Mouse (Mus musculus) heart, embryonic 15.5 days (tissue): ENCODE data around the gene Cabin1. TPM values are rescaled to one million over a fixed set of nuclear protein-coding genes. Genes with fewer than 3 reads are reported as not detected.
"Not testable (repeated sequence)": the region's sequence is repeated elsewhere in the genome, so short reads cannot be mapped to it uniquely, and the experiment has no call there.

ENCODE experiments used
- ATAC-seq: fragments of 200-750 bp; cut with Nextera tagmentation; replicated peaks from 2 replicates; pipeline ENCODE4 v1.8.0; 2017; ENCODE audit warnings: low read depth, moderate TSS enrichment; ENCODE audit not compliant: insufficient number of reproducible peaks, insufficient read depth, low FRiP score
- H3K27ac ChIP-seq: fragments of 300-500 bp; sonication (generic); 2 replicates; pipeline ENCODE4 v1.5.1; 2015; ENCODE audit warnings: mild to moderate bottlenecking, inconsistent platforms
- H3K27me3 ChIP-seq: fragments of 300-500 bp; sonication (generic); 2 replicates; pipeline ENCODE4 v1.6.1; 2015; ENCODE audit warnings: inconsistent platforms
- H3K36me3 ChIP-seq: fragments of 300-500 bp; sonication (generic); 2 replicates; pipeline ENCODE4 v1.6.1; 2015; ENCODE audit warnings: mild to moderate bottlenecking, inconsistent platforms
- H3K4me1 ChIP-seq: fragments of 300-500 bp; sonication (generic); replicated peaks from 2 replicates; pipeline ENCODE4 v1.6.1; 2015; ENCODE audit warnings: inconsistent platforms
- H3K4me2 ChIP-seq: fragments of 300-500 bp; sonication (generic); 2 replicates; pipeline ENCODE4 v1.6.1; 2015; ENCODE audit warnings: inconsistent platforms, mild to moderate bottlenecking, moderate library complexity
- H3K4me3 ChIP-seq: fragments of 300-500 bp; sonication (generic); 2 replicates; pipeline ENCODE4 v1.5.1; 2015; ENCODE audit warnings: mild to moderate bottlenecking, inconsistent platforms
- H3K9ac ChIP-seq: fragments of 300-500 bp; sonication (generic); 2 replicates; pipeline ENCODE4 v1.6.1; 2015; ENCODE audit warnings: mild to moderate bottlenecking, inconsistent platforms
- H3K9me3 ChIP-seq: fragments of 300-500 bp; sonication (generic); replicated peaks from 2 replicates; pipeline ENCODE4 v1.6.1; 2016; ENCODE audit warnings: inconsistent platforms
- WGBS: fragments of 180-500 bp; shearing (Covaris S2); methylation state at CpG from one replicate; pipeline ENCODE4 v1.1.7; 2015; ENCODE audit warnings: mixed read lengths; 5-methylcytosine and 5-hydroxymethylcytosine counted together
- polyA plus RNA-seq: library from polyadenylated mRNA; unstranded; fragments of >200 nt; fragmentation: Nextera tagmentation; extraction: Ambion mirVana; gene quantifications from 2 replicates; pipeline ENCODE4 v1.2.1, GENCODE M21; 2015

Cabin1 gene
- polyA plus RNA-seq, 1 experiment from 2014 or later = 25.2 TPM

DNA sequence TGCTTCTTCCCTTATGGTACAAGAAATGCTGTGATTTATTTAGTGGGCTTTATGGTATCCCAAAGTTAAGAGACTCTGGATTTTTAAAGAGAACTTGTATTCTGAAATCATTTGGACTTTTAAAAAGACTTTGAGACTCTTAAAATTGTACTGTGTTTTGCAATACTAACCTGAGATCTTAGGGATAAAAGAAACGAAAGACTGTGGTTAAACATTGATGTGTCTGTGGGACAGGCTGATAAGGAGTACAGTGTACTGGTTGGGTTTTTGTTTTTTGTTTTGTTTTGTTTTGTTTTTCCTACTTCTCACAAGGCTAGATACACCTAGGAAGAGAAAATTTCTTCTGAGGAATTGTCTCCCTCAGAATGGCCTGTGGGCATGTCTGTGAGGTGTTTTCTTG is 21.3 kb upstream of the Cabin1 start:
- no peak overlapping the region for H3K9ac ChIP-seq
- H3K4me3 ChIP-seq = no peak overlapping the region
- H3K4me2 ChIP-seq = no peak overlapping the region
- H3K9me3 ChIP-seq = no peaks in the 10 kb centered on the region
- no peak overlapping the region for H3K27ac ChIP-seq
- no peaks in the 10 kb centered on the region for H3K36me3 ChIP-seq
- ATAC-seq = no peak
- 63% methylated on average over 1 of the region's 1 CpGs for WGBS
- no peaks in the 10 kb centered on the region for H3K27me3 ChIP-seq
- peaks cover 5% of the 10 kb centered on the region; the same call in 1 of the 2 replicates for H3K4me1 ChIP-seq

DNA sequence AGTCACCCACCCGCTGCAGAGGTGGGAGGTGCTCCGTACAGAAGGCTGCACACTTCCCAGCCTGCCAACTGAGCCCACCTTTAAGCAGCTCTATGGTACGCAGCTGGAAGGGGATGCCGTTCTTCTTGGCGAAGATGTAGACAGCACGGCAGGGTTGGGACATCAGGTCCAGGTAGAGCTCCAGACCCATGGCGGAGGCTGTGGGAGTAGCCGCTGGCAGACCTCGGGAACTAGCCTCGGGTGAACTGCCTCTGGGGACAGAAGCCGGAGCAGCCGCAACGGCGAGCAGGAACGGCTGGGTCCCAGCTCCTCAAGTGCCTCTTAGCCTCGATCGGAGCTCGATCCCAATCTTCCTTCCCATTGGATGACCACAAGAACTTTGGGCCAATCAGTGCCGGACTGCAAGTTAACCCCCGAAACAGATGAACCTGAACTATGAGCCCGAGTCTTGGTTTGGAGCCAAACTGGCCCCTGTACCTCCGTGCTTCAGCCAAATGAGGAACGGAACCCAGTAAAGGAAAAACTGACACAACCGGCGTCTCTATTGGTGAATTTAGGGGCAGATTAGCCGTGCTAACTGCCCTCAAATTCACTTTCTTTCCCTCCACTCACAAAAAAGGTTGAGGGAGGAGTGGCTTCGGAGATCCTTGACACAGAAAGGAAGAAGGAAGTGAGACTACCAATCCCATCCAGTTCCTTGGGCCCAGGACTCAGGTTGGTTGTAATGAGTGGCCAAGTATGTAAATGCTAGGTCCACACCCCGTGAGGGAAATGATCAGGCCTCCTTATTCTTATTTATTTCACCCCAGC is 16.8 kb upstream of the Cabin1 start, which contains the start of the genes Gm20441 and Gstt3:
TSS of gene Gm20441 (minus strand) at position 186 of the 810 bp plus-strand sequence.
TSS of gene Gstt3 (minus strand) at position 646 of the 810 bp plus-strand sequence.
- H3K27me3 ChIP-seq = peaks cover 12% of the 10 kb centered on the region
- peak; percentile 50; the same call in 1 of the 2 replicates for ATAC-seq
- WGBS = 1% methylated on average over 28 of the region's 28 CpGs
- H3K4me1 ChIP-seq = peaks cover 11% of the 10 kb centered on the region; the same call in 1 of the 2 replicates
- H3K36me3 ChIP-seq = no peaks in the 10 kb centered on the region
- peak within 1 kb of the TSS; percentile 48 for H3K4me3 ChIP-seq
- H3K27ac ChIP-seq = peak within 1 kb of the TSS; percentile 2; the same call in 1 of the 2 replicates
- no peaks in the 10 kb centered on the region for H3K9me3 ChIP-seq
- peak within 1 kb of the TSS; percentile 38 for H3K9ac ChIP-seq
- peak within 1 kb of the TSS; percentile 79 for H3K4me2 ChIP-seq

DNA sequence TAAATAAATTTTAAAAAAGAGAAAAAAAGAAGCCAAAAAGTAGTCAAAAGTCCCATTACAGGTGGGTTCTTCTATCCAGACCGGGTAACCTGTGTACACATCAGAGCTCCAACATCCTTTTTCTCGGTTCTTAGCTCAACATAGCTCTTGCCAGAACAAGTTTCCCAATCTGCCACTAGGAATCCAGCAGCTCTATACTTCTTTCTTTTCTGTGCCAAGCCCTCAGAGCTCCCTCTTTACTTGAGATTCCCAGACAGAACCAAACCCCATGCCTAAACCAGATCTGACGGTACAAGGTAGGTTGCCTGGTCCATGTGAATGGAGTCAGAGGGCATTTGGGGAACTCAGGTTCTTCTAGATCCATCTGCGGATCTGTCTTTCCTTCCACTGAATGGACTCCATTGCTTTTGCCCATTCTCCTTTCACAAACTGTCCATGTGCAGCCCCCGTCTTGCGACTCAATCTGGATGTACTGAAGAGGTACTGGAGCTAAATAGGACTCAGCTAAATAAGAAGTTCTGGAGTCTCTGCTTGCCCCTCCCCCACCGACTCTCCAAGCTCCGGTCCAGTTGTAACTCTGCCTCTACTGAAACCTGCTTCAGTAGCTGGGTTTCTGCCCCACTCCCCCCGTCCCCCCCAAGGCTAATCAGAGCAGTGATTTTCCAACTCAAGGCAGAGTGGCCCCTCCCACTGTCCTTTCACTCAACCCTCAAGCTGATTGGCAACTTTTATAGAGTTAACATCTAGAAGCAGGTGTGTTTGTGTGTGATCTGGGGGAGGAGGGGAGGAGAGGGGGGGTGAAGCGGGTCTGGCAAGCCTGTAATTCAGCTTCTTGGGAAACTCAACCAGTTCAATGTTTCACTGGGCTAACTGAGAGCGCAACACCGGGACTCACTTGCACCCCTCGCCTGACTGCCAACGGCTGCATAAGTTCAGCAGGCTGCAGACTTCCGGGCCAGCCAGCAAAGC is 15.3 kb upstream of the Cabin1 start:
- WGBS = 36% methylated on average over 15 of the region's 15 CpGs
- Histone ChIP-seq H3K4me2 (peak overlapping the region; percentile 79; the same call in 1 of the 2 replicates), H3K36me3 (no peaks in the 10 kb centered on the region), H3K9ac (no peak overlapping the region), H3K4me3 (peak overlapping the region; percentile 48; the same call in 1 of the 2 replicates), H3K4me1 (peaks cover 11% of the 10 kb centered on the region; the same call in 1 of the 2 replicates), H3K9me3 (no peaks in the 10 kb centered on the region), H3K27me3 (peaks cover 12% of the 10 kb centered on the region), H3K27ac (no peak overlapping the region)
- ATAC-seq = no peak

DNA sequence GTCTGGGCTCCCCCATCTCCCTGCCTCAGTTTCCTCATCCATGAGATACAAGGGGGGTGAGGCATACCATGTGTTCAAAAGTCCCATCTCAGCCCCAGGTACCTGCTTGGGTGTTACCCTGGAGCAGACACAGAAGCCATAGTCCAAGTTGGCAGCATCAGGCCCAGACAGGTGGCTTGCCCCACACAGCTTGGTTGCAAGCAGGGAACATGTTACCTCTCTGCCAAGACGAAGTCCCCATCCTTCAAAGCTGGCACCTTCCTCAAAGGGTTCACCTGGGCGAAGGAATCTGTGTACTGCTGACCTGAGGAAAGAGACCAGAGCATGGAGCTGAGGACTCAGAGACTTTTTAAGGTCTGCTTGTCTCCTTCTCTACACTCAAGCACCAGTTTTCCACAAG is 13.7 kb upstream of the Cabin1 start:
- no peak overlapping the region for H3K9ac ChIP-seq
- peaks cover 12% of the 10 kb centered on the region; the same call in 1 of the 2 replicates for H3K4me1 ChIP-seq
- H3K4me2 ChIP-seq = no peak overlapping the region
- no peak overlapping the region for H3K4me3 ChIP-seq
- H3K9me3 ChIP-seq = no peaks in the 10 kb centered on the region
- 74% methylated on average over 2 of the region's 2 CpGs for WGBS
- peaks cover 12% of the 10 kb centered on the region for H3K27me3 ChIP-seq
- H3K27ac ChIP-seq = no peak overlapping the region
- no peak for ATAC-seq
- H3K36me3 ChIP-seq = no peaks in the 10 kb centered on the region

DNA sequence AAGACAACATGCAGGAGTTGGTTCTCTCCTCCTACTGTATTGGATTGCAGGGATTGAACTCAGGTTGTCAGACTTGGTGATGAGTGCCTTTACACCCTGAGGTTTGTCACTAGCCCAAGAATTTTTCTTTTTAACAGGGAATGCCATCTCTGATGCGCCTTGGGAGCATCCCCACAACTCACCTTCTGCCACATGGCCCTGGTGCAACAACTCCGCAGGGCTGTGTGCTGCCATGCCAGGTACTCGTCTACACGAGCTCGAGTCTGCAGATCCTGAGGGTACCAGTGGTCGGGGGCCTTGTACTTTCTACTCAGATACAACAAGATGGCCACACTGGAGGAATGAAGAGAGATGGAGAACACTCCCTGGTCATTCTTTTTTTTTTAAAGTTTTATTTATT is 12.4 kb upstream of the Cabin1 start:
- Histone ChIP-seq H3K4me2 (no peak overlapping the region), H3K9me3 (no peaks in the 10 kb centered on the region), H3K4me3 (no peak overlapping the region), H3K27me3 (peaks cover 15% of the 10 kb centered on the region), H3K36me3 (no peaks in the 10 kb centered on the region), H3K4me1 (peaks cover 21% of the 10 kb centered on the region), H3K9ac (no peak overlapping the region), H3K27ac (no peak overlapping the region)
- ATAC-seq = no peak
- WGBS = 85% methylated on average over 6 of the region's 6 CpGs

DNA sequence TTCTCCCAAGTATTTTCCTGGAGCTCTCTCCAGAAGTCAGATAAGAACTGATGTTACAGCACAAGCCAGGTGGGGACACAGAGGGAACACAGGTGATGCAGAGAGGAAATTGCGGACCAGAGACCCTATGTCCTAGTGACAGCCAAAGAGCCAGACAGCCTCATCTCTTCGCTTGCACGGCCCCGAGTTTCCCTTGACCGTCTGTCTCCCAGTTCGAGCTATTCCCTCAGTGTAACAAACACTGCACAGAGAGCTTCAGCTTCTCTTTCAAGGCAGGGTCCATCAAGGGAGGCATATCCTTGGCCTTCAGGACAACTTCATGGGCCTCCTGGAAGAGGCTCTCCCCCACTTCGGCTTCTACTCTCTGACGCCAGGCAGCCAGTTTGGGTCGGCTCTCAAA is 10.4 kb upstream of the Cabin1 start:
- Histone ChIP-seq H3K9me3 (no peaks in the 10 kb centered on the region), H3K36me3 (no peaks in the 10 kb centered on the region), H3K27me3 (peaks cover 11% of the 10 kb centered on the region), H3K4me1 (peaks cover 10% of the 10 kb centered on the region), H3K4me3 (no peak overlapping the region), H3K9ac (no peak overlapping the region), H3K4me2 (no peak overlapping the region), H3K27ac (no peak overlapping the region)
- 85% methylated on average over 9 of the region's 9 CpGs for whole genome bisulfite sequencing
- no peak for ATAC-seq

DNA sequence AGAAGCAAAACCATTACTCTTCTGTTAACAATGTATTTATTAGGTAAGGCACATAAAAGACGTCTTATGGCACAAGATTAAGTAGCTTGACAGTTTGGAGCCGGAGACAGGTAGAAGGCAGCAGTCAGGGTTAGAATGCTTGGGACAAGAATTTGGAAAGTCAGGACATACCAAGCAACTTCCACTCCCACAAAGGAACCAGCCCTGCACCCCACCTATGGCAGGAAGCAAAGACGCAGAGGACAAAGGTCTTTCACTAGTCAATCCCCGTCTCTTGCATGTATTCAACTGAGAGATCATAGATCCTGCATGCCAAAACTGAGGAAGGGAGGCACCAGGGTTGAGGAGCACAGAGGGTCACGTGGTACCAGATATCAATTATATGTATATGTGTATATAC is 10.0 kb upstream of the Cabin1 start:
- H3K4me2 ChIP-seq = no peak overlapping the region
- 90% methylated on average over 5 of the region's 5 CpGs for WGBS
- no peaks in the 10 kb centered on the region for H3K36me3 ChIP-seq
- H3K9me3 ChIP-seq = no peaks in the 10 kb centered on the region
- H3K27ac ChIP-seq = no peak overlapping the region
- peaks cover 10% of the 10 kb centered on the region for H3K4me1 ChIP-seq
- no peak for ATAC-seq
- H3K4me3 ChIP-seq = no peak overlapping the region
- H3K9ac ChIP-seq = no peak overlapping the region
- peaks cover 6% of the 10 kb centered on the region; the same call in 1 of the 2 replicates for H3K27me3 ChIP-seq

DNA sequence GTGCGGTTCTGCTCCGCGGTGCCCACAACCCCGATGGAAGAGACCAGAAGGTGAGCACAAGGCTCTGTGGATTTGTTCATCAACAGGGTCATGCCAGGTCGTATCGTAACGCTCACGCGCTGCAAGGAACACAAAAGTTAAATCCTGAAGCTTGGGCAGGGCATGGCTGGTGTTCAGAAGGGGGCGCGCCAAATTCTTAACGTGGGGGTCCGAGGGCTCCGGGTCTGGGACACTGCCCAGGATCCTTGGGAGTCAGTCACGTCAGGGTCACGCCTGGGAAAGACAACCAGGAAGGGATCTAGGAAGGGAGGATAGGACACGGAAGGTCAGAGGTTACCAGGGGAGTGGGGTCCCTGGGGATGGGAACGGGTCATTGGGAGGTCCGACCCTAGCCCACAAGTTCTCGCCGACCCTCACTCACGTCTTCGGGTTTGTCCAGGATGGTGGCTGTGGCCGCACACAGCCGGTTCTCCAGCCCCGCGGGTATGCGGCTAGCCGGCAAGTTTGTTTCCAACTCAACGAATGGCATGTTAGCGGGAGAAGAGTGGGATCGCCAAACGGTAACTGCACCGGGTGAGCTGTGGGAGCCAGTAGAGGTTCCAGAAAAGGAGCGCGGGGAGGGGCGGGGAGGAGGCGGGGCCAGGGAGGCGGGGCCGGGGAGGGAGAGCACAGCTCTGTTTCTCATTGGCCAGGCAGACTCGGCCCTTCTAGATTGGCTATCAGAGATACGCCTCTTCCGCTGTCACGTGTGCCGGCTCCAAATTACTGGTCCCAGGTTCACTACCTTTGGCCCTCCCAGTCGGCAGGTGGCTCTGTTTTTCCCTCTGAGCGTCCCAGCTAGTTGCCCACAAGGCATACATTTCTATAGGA is 8.9 kb upstream of the Cabin1 start, which contains the start of gene Ddt:
TSS of gene Ddt (minus strand) at position 620 of the 870 bp plus-strand sequence.
- under 1% methylated on average over 47 of the region's 47 CpGs for WGBS
- Histone ChIP-seq H3K27me3 (0 out of 2 replicates have a peak, but pooled peaks cover 3% of the 10 kb centered on the region), H3K4me3 (peak within 1 kb of the TSS; percentile 62), H3K9me3 (no peaks in the 10 kb centered on the region), H3K4me1 (peaks cover 10% of the 10 kb centered on the region), H3K36me3 (no peaks in the 10 kb centered on the region), H3K27ac (peak within 1 kb of the TSS; percentile 41; the same call in 1 of the 2 replicates), H3K4me2 (peak within 1 kb of the TSS; percentile 94), H3K9ac (peak within 1 kb of the TSS; percentile 51)
- ATAC-seq = peak; percentile 93

DNA sequence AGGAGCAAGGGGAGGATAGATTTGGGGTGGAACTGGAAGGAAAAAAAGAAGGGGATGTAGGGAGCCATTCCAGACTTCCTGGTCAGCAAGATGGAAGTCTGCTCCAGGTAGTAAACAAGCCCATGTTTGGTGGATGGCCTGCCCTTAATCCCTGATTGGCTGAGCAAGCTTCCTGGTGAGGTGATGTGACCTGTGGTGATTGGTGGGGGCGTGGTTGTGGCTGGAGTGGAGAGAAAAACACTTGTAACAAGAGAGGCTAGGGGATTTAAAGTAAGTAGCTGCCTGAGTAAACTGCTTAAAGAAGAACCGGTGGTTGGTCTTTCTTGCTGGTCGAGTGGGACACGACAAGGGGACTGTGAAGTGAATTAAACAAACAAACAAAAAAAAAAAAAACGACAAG is 3.6 kb upstream of the Cabin1 start:
- not testable (repeated sequence) for H3K9me3 ChIP-seq, H3K27me3 ChIP-seq, H3K4me3 ChIP-seq, H3K36me3 ChIP-seq, H3K4me2 ChIP-seq, H3K9ac ChIP-seq, H3K27ac ChIP-seq, ATAC-seq
- peaks cover 21% of the 10 kb centered on the region for H3K4me1 ChIP-seq
- 34% methylated on average over 5 of the region's 5 CpGs for WGBS

DNA sequence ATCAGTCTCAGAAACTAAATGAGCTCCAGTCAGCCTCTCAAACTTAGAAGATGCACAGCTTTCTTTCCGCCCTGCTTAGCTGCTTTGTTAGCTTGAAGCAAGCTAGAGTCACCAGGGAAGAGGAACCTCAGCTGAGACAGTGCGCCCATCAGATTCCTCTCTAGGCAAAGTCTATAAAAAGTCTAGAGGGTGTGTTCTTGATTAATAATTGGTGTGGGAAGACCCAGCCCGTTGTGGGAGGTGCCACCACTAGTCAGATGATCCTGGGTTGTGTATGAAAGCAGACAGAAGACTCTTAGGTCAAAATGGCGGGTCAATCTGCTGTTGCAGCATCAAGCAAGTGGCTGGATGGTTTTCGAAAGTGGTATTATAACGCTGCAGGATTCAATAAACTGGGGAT is 2.7 kb upstream of the Cabin1 start:
- Histone ChIP-seq H3K27me3 (0 out of 2 replicates have a peak, but pooled peaks cover 3% of the 10 kb centered on the region), H3K9me3 (no peaks in the 10 kb centered on the region), H3K4me3 (no peak overlapping the region), H3K36me3 (no peaks in the 10 kb centered on the region), H3K4me2 (no peak overlapping the region), H3K27ac (no peak overlapping the region), H3K4me1 (peaks cover 17% of the 10 kb centered on the region), H3K9ac (no peak overlapping the region)
- no peak for ATAC-seq
- 85% methylated on average over 6 of the region's 6 CpGs for WGBS
